Mouse (Mus musculus) heart, postnatal 0 days (tissue): ENCODE data around the gene Hdac5.

Experiments used
- CTCF ChIP-seq: IDR thresholded peaks from 2 replicates; pipeline ENCODE4 v1.5.1; 2016; ENCODE audit warnings: antibody characterized with exemption, control low read depth, low read depth
- EP300 ChIP-seq: IDR thresholded peaks from 2 replicates; pipeline ENCODE4 v1.6.1; 2016; ENCODE audit warnings: antibody characterized with exemption, low read depth

DNA sequence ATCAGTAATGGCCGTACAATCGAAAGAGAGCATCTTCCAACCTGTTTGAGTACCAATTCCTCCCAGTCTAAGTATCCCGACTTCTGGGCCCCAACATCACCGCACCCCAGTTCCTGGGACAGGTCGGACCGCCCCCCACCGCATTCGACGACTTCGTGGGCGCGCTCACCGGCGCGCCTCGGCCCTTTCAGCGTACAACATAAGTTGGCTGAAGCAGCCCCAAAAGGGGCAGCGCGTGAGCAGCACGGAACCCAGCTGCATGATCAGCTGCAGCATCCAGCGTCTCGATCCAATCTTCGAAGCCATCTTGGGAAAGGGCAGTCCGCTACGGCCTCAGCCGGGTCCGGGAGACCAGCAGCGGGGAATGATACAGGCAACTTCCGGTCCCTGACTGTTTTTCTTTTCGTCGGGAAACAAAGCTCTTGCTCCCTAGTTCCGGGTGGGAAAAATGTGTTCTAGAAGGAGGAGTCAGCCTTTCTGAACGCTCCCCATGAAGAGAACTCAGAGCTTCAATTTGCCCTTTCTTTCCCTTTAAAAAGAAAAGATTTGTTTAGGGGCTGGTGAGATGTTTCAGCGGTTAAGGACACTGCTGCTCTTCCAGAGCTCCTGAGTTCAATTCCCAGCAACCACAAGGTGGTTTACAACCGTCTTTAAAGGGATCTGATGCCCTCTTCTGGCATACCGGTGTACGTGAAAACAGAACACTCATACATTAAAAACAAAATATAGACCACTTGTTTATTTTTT, 73.8 kb downstream of the Hdac5 start, which contains the start of gene Tmem101:
- TF ChIP-seq CTCF = peak; percentile 26
- TF ChIP-seq EP300 = no peak
